Mouse (Mus musculus): Measurements from ENCODE around the gene Ddhd1.

DNA sequence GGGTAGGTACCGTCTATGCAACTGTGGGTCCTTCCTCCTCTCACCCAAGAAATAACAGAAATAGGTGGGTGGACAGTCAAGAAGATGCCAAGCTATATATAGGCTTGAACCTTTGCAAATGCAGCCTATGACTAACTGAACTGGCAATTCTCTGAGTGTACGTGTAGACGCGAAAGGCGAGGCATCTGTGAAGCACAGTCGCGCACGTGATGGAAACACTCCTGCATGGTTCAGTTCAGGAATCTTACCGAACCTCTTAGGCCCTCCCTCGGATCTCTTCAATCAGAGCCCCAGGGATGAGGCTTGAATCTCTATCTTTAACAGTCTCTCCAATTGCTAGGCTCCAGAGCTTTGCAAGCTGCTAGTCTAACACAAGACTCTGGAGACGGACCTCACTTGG lies 10.3 kb downstream of the Ddhd1 start:
- TF ChIP-seq CTCF (IDR thresholded peaks at IDR 0.05) (no peak), POLR2A (IDR thresholded peaks at IDR 0.05; ENCODE audit: insufficient read depth, low read depth, low read length) (no peak)
